Mouse (Mus musculus) layer of hippocampus, adult 9-11 months (tissue): Measurements from ENCODE around the gene Ssbp4.
A peak's percentile ranks its signal among the peaks of the same experiment; 100 is the strongest.

Source experiments
- DNase-seq: peaks from one replicate; pipeline ENCODE4 v3.0.0; 2022

The Ssbp4 gene

GRCm38 (mm10) chr8:70630532-70631381, 22.1 kb upstream of the Ssbp4 start:
- no peak for DNase-seq

DNA sequence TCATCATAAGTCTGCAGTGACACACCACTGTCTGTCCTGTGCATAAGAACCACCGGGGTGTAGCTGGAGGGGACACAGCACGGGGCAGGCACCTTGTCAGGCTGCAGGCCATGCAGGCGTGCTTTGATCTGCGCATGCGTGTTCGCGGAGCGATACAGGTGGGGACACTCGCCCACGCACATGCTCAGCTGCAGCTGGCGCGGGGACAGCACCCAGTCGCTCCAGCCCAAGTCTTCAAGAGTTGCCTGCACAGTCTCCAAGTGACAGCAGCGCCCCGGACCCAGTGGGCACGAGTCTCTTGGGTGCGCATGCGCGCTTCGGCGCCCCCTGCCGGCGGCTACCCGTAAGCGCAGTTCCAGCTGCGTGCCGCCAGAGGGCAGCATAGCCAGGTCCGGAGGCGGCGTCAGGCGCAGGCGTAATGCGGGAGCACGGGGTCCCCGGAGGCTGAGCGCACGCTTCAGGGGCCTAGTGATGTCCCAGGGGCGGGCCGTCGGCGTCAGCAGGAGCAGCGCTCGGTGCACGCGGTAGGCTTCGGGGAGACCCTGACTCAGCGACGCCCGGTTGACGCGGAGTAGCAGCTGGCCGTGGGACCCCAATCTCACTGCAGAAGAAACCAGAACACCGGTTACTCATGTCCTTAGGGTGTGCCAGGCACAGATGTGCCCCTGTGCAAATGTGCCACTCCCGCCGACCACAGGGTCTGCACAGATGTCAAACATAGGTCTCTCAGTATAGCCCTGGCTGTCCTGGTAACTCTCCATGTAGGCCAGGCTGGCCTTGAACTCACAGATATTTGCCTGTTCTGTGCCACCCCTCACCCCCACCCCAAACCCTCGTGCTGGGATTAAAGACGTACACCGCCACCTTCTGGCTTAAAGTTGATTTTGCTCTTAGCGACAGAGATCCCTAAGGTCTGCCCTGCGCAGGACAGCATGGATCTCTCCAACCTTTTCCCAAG, 21.2 kb upstream of the Ssbp4 start:
- DNase-seq = peak; percentile 90

DNA sequence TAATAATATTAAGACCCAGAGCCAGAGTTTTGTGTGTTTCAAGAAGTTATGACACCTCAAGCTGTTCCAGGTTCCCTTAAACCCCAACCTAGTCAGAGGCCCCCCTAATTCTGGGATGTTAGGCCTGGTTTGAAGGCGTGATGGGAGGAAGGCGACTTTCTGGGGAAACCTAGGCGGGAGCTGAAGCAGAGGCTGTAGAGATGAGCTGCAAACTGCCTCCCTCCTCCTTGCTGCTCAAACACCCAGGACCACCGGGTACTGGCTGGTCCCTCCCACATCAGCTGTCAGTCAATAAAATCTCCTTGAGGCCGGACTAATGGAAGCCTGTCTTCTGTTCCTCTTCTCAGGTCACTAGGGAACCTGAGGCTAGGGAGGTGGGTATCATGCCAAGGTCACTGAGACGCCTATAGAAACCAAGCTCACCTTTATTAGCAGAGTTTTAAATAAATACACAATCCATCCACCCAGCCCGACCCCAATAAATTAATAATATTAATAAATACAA, 20.4 kb upstream of the Ssbp4 start:
- DNase-seq = no peak

DNA sequence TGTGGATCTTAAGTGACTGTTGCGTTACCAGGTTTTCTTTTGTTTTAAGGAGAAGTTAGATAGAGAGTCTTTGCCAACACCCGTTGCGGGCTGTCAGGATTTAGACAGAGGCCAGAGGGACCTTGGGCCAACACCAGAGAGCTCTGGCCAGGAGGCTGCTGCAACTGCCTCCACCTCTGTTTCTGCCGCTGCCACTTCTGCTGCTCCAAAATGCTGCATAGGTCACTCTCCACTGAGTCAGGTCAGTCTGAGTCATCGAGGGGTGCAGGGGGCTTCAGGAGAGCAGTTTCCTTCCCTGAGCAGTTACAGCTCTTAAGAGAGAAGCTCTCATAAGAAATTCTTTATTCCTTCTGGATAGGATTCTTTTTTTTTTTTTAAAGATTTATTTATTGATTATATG, 18.4 kb upstream of the Ssbp4 start:
- DNase-seq = no peak

GRCm38 (mm10) chr8:70625104-70625503, 16.4 kb upstream of the Ssbp4 start:
- no peak for DNase-seq

GRCm38 (mm10) chr8:70622220-70622619, 13.5 kb upstream of the Ssbp4 start:
- DNase-seq = no peak

DNA sequence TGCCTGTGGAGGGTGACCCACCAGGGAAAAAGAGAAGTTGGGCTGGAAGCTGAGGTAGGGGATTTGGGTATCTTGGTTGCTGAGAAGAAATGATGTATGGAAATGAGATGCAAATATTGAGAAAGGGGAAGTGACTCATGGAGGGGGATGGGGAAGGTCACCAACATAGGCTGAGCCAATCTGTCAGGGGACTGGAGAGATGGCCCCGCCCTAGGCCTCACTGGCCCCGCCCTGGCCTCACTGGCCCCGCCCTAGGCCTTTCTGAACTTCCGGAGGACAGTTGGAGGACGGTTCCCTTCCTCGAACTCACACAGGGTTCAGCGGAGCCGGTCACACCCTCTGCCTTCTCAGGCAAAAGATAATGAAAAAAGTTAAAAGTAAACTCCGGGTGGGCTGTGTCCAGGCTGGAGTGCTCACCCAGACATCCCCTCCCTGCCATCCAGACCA, 10.2 kb upstream of the Ssbp4 start:
- DNase-seq = peak; percentile 83

GRCm38 (mm10) chr8:70617985-70618384, 9.3 kb upstream of the Ssbp4 start:
- DNase-seq = no peak

GRCm38 (mm10) chr8:70616645-70617044, 8.0 kb upstream of the Ssbp4 start:
- DNase-seq = no peak

GRCm38 (mm10) chr8:70615894-70616293, 7.2 kb upstream of the Ssbp4 start, which contains the start of gene Lrrc25:
Gene Lrrc25, plus strand, starts transcription at chr8:70616155.
- DNase-seq = no peak

DNA sequence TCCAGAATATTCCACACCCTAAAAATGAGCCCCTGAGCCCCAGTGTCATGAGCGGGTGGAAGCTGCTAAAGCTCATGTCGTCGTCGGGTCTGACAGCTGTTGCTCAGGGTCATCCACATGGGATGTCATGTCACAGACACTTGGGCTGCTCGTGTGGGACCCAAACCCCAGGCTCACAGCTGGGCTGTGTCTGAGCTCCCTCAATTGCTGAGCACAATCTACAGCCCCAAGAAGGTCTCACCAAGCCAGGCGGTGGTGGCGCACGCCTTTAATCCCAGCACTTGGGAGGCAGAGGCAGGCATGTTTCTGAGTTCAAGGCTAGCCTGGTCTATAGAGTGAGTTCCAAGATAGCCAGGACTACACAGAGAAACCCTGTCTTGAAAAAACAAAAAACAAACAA, 6.6 kb upstream of the Ssbp4 start:
- no peak for DNase-seq

- no peak for DNase-seq
These were observed 5.8 kb upstream of the Ssbp4 start for GRCm38 (mm10) chr8:70614469-70614868.

GRCm38 (mm10) chr8:70613763-70614162, 5.1 kb upstream of the Ssbp4 start:
- DNase-seq = no peak

- DNase-seq = peak; percentile 81
These were observed 3.2 kb upstream of the Ssbp4 start for GRCm38 (mm10) chr8:70611849-70612248.

DNA sequence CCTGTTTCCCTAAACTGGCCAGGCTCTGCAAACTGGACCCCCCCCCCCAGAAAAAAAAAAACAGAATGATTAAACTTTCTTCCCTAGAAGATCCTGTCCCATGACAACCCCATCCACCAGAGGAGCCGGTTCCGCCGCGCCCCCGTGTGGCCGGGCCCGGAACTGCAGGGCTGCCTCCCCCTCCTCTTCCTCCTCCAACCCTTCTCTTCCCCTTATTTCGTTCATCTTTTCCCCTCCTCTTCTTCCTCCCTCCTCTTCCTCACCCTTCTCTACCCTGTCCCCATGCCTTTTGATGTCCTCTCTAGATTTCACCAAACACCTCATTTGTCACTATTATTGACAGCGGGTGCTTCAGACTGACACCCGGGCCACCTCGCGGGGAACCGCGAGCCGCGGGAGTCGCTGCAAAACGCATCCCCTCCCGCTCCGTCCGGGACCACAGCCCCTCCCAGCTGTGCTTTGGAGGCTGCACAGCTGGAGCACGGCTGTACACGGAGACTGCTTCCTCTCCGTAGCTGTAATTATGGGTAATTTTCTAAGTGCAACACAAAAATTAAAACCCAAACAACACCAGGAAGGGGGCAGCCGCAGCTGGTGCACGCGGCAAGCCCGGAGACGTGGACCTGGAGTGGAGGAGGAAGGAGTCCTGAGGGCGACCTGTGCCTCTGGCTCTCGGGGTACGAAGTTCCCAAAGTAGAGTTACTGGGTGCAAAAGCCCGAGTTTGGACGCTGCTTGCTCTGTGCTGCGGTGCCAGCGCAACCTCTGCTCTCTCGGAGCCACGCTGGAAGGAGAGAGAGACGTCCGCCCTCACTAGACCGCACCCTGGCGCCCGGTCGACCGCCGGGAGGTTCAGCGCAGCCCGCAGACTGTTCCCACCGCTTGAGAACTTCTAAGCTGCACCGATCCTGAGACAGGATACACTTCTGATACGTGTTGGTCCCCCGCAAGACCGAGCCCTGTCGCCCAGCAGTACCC, 2.4 kb upstream of the Ssbp4 start:
- DNase-seq = no peak

- DNase-seq = peak; percentile 97
These were observed 1.4 kb upstream of the Ssbp4 start for GRCm38 (mm10) chr8:70609849-70610795.

- peak; percentile 90 for DNase-seq
These were observed 736 bp upstream of the Ssbp4 start for GRCm38 (mm10) chr8:70609368-70609848.

DNA sequence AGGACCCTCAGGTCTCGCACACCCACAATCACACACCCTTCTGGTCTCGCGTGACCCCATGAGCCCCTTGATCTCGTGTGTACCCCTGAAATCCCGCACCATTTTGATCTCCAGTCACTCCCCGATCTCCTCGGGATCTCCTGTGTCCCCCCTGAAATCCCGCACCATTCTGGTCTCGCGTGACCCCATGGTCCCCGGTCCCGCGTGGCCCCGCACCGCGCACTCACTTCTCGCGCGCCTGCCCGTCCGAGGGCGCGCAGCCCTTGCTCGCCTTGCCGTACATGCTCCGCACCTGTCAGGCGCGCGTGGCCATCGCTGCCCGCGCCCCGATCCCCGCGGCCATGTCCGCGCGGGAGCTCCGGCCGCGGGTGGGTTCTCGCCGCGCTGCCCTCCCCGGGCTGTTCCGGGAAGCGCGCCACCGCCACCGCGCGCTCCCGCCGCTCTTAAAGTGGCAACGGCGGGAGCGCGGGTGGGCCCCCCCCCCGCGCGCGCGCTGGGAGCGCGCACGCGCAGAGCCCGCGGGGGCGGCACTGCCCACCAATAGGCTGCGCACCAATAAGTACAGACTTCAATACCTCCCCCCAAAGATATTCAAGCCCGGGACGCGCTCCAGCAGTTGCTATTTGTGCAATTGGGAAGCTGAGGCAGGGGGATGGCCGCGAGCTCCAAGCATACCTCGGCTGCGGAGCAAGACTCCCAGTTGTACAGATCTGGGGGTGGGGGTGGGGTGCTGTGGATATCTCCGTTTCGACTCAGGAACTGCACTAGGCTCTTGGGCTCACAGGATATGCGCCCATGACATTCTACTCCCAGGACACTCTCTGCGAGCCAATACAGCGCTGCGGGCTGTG, 549 bp downstream of the Ssbp4 start:
- peak; percentile 84 for DNase-seq

GRCm38 (mm10) chr8:70607603-70607897, 1.1 kb downstream of the Ssbp4 start:
- no peak for DNase-seq
